Mouse (Mus musculus) natural killer cell, adult 2 months (primary cell): ENCODE results near the gene Psme2.

ENCODE experiments used
- DNase-seq, 2 experiments: peaks; one replicate each; pipeline ENCODE4 v3.0.0; 2022; ENCODE audit warnings: low spot score in 2 of 2

The Psme2 gene

DNA sequence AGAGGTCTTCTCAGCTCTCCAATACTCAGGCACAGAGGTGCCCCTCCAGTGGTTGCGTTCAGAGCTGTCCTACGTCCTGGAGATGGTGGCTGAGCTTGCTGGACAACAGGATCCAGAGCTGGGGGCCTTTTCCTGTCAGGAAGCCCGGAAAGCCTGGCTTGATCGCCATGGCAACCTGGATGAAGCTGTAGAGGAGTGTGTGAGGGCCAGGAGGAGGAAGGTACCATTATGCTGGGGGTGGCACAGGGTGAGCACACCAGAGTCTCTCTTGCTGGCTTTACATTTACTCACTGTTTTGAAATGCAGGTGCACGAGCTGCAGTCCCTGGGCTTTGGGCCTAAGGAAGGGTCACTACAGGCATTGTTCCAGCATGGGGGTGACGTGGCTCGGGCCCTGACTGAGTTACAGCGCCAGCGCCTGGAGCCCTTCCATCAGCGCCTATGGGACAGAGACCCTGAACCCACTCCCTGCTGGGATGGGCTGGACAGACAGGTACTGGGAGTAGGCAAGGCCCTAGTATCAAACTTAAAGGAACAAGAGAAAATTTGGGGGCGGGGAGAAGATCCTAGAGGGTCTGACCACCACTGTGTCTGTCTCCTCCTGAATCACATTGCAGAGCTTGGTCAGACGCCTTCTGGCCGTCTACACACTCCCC lies 5.2 kb upstream of the Psme2 start:
- no peak for DNase-seq

- DNase-seq = no peak
Observed at GRCm38 (mm10) chr14:55592226-55592625, 1.3 kb upstream of the Psme2 start.

GRCm38 (mm10) chr14:55591331-55591891 lies 498 bp upstream of the Psme2 start, which contains the start of gene Rnf31:
Gene Rnf31, plus strand, starts transcription at chr14:55591708.
- DNase-seq = peak; percentile 78

- DNase-seq = peak in 1 of 2 experiments; percentile 30
Observed at GRCm38 (mm10) chr14:55589771-55590448, 1.0 kb downstream of the Psme2 start.

DNA sequence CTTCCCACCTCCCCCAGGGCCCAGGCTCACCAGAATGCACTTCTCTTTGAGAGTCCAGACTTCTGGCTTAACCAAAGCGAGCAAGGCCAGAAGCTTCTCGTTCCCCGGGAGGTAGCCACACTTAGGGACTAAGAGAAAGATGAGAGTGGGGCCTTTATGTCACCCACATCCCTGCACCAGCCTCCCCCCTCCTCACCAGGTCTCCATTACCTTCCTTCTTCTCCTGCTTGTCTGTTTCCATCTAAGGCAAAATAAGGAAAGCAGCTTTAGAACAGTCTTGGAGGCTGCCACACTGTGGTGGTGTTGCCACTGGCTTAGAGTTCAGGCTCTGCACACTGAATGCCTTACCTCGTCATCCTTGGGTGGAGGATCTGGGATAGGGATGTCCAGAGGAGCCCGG lies 1.6 kb downstream of the Psme2 start:
- no peak for DNase-seq

DNA sequence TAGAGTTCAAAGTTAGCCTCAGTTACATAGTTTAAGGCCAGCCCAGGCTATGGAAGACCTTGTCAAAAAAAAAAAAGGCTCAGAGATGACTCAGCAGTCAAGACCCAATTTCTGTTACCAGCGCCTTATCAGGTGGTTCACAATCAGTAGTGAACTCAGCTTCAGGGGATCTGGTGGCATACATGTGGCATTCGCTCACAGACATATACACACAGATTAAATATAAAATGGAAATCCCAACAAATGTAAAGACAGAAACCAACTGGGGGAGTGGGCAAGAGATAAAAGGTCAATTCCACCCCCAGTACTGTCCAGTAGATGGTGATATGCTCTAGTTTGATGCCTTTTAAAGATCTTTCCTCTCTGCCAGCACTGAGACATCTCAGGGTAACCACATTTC lies 4.8 kb downstream of the Psme2 start:
- DNase-seq = no peak

- no peak for DNase-seq
Observed at GRCm38 (mm10) chr14:55585566-55585960, 5.3 kb downstream of the Psme2 start.

DNA sequence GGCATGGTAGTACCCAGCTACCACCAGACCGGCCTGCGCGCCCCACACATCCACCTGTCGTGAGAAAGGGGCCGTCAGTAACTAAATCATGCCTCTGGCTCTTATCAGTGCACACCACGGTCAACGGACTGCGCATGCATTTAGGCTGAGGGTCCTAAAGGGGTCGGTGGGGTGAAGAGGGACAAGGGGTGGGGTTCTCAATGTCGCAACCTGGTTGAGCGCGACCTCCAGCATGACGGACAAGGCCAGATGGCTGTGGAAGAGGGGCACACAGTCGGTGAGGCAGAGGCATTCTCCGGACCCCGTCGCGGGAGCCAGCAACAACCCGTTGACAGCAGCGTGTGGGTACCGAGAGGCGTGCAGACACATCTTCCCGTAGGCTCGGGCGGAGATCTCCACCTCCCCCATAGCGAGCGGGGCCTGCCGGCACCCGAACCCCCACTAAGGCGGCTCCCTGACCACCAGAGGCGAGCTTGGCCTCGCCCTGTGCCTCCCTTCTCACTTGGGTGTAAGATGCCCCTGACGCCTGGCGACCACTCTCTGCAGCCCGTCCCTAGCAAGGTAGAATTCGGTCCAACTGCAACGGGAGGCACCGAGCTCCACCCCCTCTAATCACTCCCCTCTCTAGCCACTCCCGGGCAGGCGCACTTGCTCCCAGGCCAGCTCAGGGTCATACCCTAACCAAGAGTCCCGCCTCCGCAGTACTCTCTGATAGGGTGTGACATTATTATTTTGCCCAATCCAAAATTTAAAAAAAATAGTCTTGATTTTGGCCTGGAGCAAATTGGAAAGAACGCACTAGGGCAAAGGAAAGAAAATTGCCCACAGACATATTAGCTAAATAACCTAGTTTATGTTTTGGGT lies 6.0 kb downstream of the Psme2 start, which contains the start of gene Emc9:
Emc9 (minus strand) TSS at position 601 of the 864 bp plus-strand sequence.
- peak; percentile 71 to 73 for DNase-seq

GRCm38 (mm10) chr14:55584303-55584701 lies 6.6 kb downstream of the Psme2 start:
- no peak for DNase-seq

GRCm38 (mm10) chr14:55581981-55582681 lies 8.8 kb downstream of the Psme2 start:
- DNase-seq = no peak

DNA sequence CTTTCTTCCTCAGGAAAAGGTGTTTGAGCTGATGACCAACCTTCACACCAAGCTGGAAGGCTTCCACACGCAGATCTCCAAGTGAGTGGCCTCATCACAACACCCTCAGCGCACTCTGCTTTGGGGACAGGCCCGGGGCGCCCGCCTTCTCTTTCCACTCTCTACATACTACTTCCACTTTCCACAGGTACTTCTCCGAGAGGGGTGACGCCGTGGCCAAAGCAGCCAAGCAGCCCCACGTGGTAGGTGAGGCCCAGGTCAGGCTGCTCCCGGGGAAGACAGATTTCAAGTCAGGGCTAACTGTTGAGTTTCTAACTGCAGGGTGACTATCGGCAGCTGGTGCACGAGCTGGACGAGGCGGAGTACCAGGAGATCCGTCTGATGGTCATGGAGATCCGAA lies 10.2 kb downstream of the Psme2 start:
- no peak for DNase-seq

DNA sequence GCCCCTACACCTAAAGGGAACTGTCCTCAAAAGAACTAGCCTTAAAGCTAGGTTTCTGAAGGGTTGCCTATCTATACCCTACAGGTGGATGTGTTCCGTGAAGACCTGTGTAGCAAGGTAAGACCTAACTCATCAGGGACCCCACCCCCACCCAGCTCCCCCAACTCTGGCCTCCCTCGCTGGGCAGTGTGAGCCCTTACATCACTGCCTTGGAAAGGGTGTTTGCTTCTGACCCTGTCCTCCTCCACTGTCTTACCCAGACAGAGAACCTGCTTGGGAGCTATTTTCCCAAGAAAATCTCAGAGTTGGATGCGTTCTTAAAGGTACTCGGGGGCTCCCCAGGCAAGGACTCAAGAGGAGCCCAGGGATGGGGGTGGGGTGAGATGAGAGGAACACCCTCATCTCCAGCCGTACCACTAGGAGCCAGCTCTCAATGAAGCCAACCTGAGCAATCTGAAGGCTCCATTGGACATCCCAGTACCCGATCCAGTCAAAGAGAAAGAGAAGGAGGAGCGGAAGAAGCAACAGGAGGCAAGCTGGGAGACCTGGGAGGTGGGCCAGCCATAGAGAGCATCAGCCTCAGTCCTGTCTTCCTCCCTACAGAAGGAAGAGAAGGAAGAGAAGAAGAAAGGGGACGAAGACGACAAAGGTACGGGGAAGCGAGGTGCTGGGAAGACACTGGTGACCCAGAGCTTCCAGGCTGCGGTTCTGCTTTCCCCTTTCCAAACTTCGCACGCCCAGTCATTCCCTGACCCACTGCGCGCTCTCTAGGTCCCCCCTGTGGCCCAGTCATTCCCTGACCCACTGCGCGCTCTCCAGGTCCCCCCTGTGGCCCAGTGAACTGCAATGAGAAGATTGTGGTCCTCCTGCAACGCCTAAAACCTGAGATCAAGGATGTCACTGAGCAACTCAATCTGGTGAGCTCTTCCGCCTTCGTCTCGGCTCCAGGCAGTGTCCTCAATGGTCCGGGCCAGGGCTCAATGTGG lies 11.1 kb downstream of the Psme2 start:
- DNase-seq = no peak

DNA sequence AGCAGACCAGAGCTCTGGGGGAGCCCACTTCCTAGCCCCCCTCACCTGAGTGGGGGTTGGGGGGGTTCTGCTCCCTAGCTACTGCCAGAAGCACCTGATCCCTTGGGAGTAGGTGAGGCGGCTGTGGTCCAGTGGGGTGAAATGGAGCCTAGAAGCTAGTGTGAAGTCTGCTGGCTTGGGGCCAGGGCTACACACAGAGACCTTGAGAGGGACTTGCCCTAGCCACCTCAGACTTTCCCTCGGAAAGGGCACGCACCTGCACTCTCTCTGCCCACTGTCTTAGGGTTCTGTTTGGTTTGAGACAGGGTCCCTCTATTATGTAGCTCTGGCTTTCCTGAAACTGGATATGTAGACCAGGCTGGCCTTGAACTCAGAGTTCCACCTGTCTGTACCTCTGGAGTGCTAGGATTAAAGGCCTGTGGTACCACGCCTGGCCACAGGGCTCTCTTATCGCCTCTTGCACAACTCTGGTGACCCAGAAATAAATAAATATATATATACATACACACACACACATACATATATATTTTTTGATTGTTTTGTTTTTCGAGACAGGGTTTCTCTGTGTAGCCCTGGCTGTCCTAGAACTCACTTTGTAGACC lies 12.1 kb downstream of the Psme2 start:
- DNase-seq = peak; percentile 54

DNA sequence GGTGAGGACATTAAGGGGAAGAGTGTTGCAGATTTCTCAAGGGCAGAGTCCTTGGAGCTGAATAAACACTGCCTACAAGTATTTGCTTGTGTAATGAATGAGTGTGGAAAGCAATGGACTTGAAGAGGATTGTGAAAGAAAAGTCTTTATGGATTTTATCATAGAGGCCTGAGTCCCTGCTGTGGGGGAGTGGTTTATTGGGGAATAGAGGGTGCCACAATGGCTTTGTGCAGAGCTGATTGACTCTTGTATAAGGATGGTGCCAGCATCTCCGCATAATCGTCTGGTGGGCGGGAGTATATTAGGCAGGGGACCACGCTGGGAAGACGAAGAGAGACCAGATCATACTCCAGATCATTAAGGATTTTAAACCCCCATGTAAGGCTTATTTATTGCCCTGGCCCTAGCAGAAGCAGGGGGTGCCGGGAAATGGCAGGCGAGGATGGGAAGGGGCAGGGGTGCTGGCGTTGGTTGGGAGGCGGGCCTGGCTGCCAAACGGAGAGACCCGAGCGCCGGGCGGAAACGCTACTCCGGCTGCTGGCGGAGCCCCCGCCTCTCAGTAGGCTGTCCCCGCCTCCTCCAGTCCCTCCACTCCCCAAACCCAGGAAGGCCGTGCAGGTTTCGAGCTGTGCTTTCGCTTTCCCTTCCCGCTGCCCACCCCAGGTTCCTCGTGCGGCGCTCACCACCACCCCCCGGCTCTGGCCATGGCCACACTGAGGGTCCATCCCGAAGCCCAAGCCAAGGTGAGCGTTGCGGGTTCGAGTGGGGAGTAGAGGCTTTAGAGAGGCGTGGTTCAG lies 12.8 kb downstream of the Psme2 start, which contains the start of gene Psme1:
Psme1 (plus strand) TSS at position 253 of the 797 bp plus-strand sequence.
- DNase-seq = peak; percentile 75 to 76

- DNase-seq = peak in 1 of 2 experiments; percentile 35
Observed at GRCm38 (mm10) chr14:55576376-55576775, 14.5 kb downstream of the Psme2 start.

DNA sequence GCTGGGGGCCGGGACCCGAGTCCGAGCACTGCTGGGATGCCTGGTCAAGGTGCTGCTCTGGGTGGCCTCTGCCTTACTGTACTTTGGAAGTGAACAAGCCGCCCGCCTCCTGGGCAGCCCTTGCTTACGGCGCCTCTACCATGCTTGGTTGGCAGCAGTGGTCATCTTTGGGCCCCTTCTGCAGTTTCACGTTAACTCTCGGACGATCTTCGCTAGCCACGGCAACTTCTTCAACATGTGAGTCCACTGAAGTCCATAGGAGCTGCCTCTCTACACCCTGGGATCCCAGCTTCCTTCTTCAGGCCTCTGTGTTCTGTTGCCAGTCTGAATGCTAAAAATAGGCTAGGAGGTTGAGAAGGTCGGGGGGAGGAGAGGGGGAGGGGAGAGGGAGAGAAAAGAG lies 15.2 kb downstream of the Psme2 start:
- no peak for DNase-seq

GRCm38 (mm10) chr14:55575302-55575701 lies 15.6 kb downstream of the Psme2 start, which contains the start of gene Fitm1:
Gene Fitm1, plus strand, starts transcription at chr14:55575617.
- DNase-seq = no peak

- no peak for DNase-seq
Observed at GRCm38 (mm10) chr14:55571760-55572159, 19.2 kb downstream of the Psme2 start.

DNA sequence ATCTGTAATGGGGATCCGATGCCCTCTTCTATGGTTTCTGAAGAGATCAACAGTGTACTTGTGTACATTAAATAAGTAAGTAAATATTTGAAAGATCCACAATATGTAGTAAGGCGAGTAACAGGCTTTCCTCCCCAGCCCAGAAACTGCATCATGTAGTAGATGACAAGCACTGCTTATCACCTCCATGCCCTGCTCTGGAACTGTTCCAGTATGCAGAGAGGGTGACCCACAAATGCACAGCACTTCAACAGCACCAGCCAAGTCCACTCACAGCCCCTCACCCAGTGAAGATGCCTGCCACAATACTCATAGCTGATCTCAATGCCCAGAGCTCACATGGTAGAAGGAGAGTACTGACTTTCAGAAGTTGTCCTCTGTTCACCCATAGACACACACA lies 20.3 kb downstream of the Psme2 start:
- no peak for DNase-seq
